Mouse (Mus musculus) midbrain, embryonic 13.5 days (tissue): ENCODE measurements around the gene Hnrnpd. TPM values are rescaled to one million over a fixed set of nuclear protein-coding genes. Genes with fewer than 3 reads are reported as not detected.

ENCODE experiments used
- ATAC-seq: fragments of 200-750 bp; cut with Nextera tagmentation; 2 replicates; pipeline ENCODE4 v1.8.0; 2017; ENCODE audit warnings: mild to moderate bottlenecking, moderate TSS enrichment, moderate library complexity
- H3K27ac ChIP-seq: fragments of 300-500 bp; sonication (generic); 2 replicates; pipeline ENCODE4 v1.5.1; 2015; ENCODE audit warnings: inconsistent platforms, mild to moderate bottlenecking, moderate library complexity
- H3K27me3 ChIP-seq: fragments of 300-500 bp; sonication (generic); 2 replicates; pipeline ENCODE4 v1.6.1; 2015; ENCODE audit warnings: mild to moderate bottlenecking, inconsistent platforms
- H3K36me3 ChIP-seq: fragments of 300-500 bp; sonication (generic); 2 replicates; pipeline ENCODE4 v1.6.1; 2015; ENCODE audit warnings: mild to moderate bottlenecking, inconsistent platforms
- H3K4me1 ChIP-seq: fragments of 300-500 bp; sonication (generic); replicated peaks from 2 replicates; pipeline ENCODE4 v1.6.1; 2015; ENCODE audit warnings: inconsistent platforms
- H3K4me2 ChIP-seq: fragments of 300-500 bp; sonication (generic); replicated peaks from 2 replicates; pipeline ENCODE4 v1.6.1; 2015; ENCODE audit warnings: moderate library complexity, mild to moderate bottlenecking, inconsistent platforms
- H3K4me3 ChIP-seq: fragments of 300-500 bp; sonication (generic); replicated peaks from 2 replicates; pipeline ENCODE4 v1.5.1; 2015; ENCODE audit warnings: mild to moderate bottlenecking, inconsistent platforms
- H3K9ac ChIP-seq: fragments of 300-500 bp; sonication (generic); replicated peaks from 2 replicates; pipeline ENCODE4 v1.6.1; 2015; ENCODE audit warnings: mild to moderate bottlenecking, inconsistent platforms
- H3K9me3 ChIP-seq: fragments of 300-500 bp; sonication (generic); 2 replicates; pipeline ENCODE4 v1.6.1; 2016; ENCODE audit warnings: mild to moderate bottlenecking, inconsistent platforms
- WGBS: fragments of 180-500 bp; shearing (Covaris S2); methylation state at CpG from one replicate; pipeline ENCODE4 v1.1.7; 2015; 5-methylcytosine and 5-hydroxymethylcytosine counted together
- polyA plus RNA-seq: library from polyadenylated mRNA; unstranded; fragments of >200 nt; fragmentation: Nextera tagmentation; extraction: Ambion mirVana; gene quantifications from 2 replicates; pipeline ENCODE4 v1.2.1, GENCODE M21; 2015

Gene Hnrnpd
- polyA plus RNA-seq, 1 experiment from 2014 or later: 217 TPM

DNA sequence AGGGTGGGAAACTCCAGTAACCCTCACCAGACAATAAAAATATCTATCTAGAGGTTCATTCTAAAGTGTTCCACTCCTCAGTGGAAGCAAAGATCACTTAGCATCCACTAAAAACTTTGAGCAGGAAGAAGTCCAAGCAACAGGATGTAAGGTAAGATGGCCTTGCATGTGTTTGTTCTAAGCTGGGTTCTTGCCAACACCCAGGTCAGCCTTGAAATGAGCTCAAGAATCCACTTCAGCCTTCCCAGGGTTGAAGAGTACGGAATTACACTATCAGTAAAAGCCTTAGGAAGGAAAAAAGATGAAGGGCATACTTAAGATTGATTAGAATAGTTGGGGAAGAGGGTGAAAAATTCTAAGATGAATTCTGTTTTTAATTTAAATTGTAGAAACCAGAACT is 20.1 kb downstream of the Hnrnpd start:
- Histone ChIP-seq H3K27me3 (no peaks in the 10 kb centered on the region), H3K4me1 (peaks cover 5% of the 10 kb centered on the region), H3K9ac (no peak overlapping the region), H3K4me3 (no peak overlapping the region), H3K4me2 (no peak overlapping the region), H3K9me3 (no peaks in the 10 kb centered on the region), H3K27ac (no peak overlapping the region), H3K36me3 (peaks cover 34% of the 10 kb centered on the region)
- ATAC-seq: no peak
- WGBS: 89% methylated on average over 1 of the region's 1 CpGs

DNA sequence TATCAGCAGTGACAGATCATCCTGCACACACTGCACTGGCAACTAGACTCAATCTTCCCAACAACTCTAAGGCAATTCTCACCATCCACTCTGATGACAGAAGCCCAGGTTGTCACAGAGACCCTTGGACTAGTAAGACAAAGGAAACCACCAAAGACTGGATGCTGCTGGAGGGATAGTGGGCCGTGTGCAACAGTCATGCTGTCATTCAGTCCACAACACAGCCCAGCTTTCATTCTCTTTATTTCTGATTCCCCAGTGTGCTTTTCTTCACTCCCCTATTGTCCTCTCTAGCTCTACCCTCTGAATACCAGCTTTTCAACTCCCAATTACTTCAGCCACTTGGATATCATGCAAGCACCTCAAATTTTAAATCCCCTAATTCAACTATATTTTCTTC is 24.9 kb downstream of the Hnrnpd start:
- ATAC-seq: peak; percentile 65
- Histone ChIP-seq H3K27ac (peak overlapping the region; percentile 10; the same call in 1 of the 2 replicates), H3K4me2 (no peak overlapping the region), H3K4me3 (no peak overlapping the region), H3K4me1 (peaks cover 8% of the 10 kb centered on the region), H3K27me3 (no peaks in the 10 kb centered on the region), H3K9ac (no peak overlapping the region), H3K36me3 (peaks cover 17% of the 10 kb centered on the region; the same call in 1 of the 2 replicates), H3K9me3 (no peaks in the 10 kb centered on the region)
- WGBS: 10% methylated on average over 1 of the region's 1 CpGs

DNA sequence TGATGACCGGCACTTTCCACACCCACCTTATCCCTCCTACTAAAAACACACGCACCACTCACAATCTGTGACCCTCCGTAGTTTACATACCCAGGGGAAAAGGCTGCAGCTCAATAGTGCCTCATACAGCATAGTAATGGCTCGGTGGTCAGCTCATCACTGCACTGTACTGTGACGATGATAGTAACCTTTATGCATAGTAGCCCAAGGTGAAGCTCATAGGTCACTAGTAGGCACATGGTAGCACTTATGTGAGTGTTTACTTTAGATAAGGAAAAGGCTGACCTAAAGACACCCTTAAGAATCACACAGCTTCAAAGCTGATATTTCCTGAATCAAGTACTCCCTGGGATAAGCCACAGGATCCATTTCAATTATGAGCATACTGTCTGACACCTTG is 26.2 kb downstream of the Hnrnpd start:
- Histone ChIP-seq H3K27me3 (no peaks in the 10 kb centered on the region), H3K36me3 (peaks cover 10% of the 10 kb centered on the region; the same call in 1 of the 2 replicates), H3K4me1 (peaks cover 8% of the 10 kb centered on the region), H3K9ac (no peak overlapping the region), H3K4me3 (no peak overlapping the region), H3K4me2 (no peak overlapping the region), H3K27ac (no peak overlapping the region), H3K9me3 (no peaks in the 10 kb centered on the region)
- WGBS: 90% methylated on average over 5 of the region's 5 CpGs
- no peak for ATAC-seq

DNA sequence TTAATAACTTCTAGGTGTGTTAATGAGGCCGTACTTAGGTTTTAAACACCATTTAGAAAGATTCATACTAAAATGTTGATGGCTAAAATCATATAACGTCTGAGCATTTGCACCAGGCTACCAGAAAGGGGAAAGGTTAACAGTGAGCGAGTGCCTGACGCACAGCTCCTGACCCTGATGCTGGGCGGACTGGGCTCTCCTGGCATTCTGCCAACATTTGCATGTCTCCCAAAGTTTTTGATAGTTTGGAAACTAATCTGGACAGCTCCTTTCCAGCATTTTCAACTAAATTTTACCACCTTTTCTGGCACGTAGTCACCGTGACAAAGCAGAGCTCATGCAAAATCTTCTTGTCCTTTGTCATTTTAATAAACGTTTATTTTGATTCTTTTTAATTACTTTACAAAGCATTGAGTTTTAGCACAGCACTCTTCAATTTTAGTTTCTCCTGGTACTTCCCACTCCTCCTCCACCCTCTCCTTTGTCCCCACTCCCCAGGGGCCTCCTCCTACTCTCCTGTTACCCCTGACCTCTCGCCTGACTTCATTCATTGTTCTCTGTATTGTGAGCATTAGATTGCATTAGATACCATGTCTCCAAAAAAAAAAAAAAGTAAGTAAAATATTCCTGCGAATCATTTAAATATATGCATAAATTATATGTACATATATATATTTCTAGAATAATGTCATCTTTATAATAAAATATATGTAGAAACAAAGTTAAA is 36.8 kb downstream of the Hnrnpd start:
- no peak overlapping the region for H3K27ac ChIP-seq
- WGBS: 41% methylated on average over 10 of the region's 10 CpGs
- H3K4me3 ChIP-seq: no peak overlapping the region
- H3K9me3 ChIP-seq: 0 out of 2 replicates have a peak, but pooled peaks cover 8% of the 10 kb centered on the region
- H3K4me2 ChIP-seq: no peak overlapping the region
- H3K9ac ChIP-seq: no peak overlapping the region
- no peaks in the 10 kb centered on the region for H3K4me1 ChIP-seq
- no peak for ATAC-seq
- H3K36me3 ChIP-seq: peaks cover 15% of the 10 kb centered on the region
- no peaks in the 10 kb centered on the region for H3K27me3 ChIP-seq

DNA sequence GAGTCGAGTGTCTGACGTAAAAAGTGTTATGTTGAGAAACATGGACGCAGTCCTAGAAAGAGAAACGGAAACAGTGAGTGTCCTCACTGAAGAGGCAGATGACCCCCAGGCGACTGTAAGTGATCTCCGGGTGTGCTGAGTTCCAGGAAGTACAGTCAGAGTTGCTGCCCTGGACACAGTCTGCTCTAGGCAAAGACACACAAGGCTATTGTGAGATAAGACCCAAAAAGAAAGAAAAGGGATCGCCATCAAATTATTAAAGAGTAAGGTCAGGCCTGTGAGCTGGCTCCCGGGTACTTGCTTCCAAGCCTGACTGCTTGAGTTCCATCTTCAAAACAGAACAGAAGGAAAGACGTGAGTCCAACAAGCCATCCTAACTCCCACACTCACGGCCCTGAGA is 37.5 kb downstream of the Hnrnpd start:
- no peak overlapping the region for H3K9ac ChIP-seq
- ATAC-seq: no peak

DNA sequence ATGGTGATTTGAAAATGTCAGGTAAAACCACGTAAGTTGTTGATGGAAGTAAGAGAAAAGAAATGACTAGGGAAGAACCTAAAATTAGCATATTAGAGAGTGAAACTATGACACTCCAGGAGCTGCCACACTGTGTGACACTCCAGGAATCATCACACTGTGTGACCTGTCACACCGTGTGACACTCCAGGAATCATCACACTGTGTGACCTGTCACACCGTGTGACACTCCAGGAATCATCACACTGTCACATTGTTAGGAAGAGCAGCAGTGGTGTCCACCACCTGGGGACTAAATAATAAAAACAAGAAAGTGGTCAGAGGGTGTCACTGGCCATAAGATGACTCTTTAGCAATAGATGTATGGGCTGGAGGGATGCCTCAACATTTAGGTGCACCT is 39.3 kb downstream of the Hnrnpd start:
- Histone ChIP-seq H3K9ac (no peak overlapping the region), H3K4me2 (no peak overlapping the region), H3K27me3 (no peaks in the 10 kb centered on the region), H3K9me3 (0 out of 2 replicates have a peak, but pooled peaks cover 7% of the 10 kb centered on the region), H3K4me3 (no peak overlapping the region), H3K4me1 (no peaks in the 10 kb centered on the region), H3K36me3 (no peaks in the 10 kb centered on the region), H3K27ac (no peak overlapping the region)
- ATAC-seq: no peak
- 85% methylated on average over 3 of the region's 3 CpGs for WGBS

More for the DNA sequence above, 37.5 kb downstream of the Hnrnpd start:
- H3K9me3 ChIP-seq: 0 out of 2 replicates have a peak, but pooled peaks cover 8% of the 10 kb centered on the region
- H3K36me3 ChIP-seq: peaks cover 15% of the 10 kb centered on the region
- no peaks in the 10 kb centered on the region for H3K4me1 ChIP-seq
- no peaks in the 10 kb centered on the region for H3K27me3 ChIP-seq
- no peak overlapping the region for H3K4me2 ChIP-seq
- H3K27ac ChIP-seq: no peak overlapping the region
- H3K4me3 ChIP-seq: no peak overlapping the region
- 89% methylated on average over 10 of the region's 10 CpGs for WGBS

DNA sequence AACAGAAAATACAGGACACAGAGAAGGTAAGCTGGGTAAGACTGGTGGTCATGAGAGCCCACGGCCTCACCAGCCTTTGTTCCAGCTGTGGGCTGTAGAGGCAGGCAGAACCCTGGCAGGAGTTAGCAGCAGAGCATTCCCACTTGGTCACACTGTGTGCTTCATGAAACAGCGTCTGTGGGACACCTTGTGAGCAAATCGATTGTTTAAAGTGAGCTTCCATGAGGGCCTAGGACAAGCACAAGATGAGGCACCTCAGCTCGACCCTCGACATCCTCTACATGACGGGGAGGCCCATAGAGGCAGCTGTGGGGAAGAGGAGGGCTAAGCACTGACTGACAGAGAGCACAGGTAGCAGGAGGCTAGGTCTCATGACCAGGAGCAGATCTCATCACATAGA is 46.8 kb downstream of the Hnrnpd start:
- Histone ChIP-seq H3K4me1 (no peaks in the 10 kb centered on the region), H3K36me3 (no peaks in the 10 kb centered on the region), H3K27ac (no peak overlapping the region), H3K9ac (no peak overlapping the region), H3K27me3 (no peaks in the 10 kb centered on the region), H3K4me2 (no peak overlapping the region), H3K9me3 (no peaks in the 10 kb centered on the region), H3K4me3 (no peak overlapping the region)
- WGBS: 85% methylated on average over 6 of the region's 6 CpGs
- ATAC-seq: no peak

DNA sequence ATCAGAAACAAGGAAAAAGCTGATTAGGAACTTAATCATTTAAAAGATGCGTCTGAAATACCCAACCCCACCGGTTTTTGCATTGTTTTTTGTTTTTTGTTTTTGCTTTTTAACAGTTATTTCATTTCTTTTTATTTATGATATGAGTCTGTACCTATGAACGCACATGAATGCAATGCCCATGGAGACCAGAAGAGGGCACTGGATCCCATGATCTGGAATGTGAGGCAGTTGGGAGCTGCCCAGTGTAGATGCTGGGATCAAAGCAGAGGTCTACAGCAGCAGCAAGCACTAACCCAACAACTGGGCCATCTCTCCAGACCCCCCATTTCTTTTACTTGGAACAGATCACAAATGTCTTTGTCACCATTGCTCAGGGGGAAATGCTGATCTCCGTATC is 50.8 kb downstream of the Hnrnpd start:
- H3K27ac ChIP-seq: no peak overlapping the region
- ATAC-seq: no peak
- no peaks in the 10 kb centered on the region for H3K4me1 ChIP-seq
- no peaks in the 10 kb centered on the region for H3K27me3 ChIP-seq
- no peaks in the 10 kb centered on the region for H3K9me3 ChIP-seq
- no peak overlapping the region for H3K9ac ChIP-seq
- WGBS: 53% methylated on average over 4 of the region's 4 CpGs
- H3K4me2 ChIP-seq: no peak overlapping the region
- no peaks in the 10 kb centered on the region for H3K36me3 ChIP-seq
- no peak overlapping the region for H3K4me3 ChIP-seq

DNA sequence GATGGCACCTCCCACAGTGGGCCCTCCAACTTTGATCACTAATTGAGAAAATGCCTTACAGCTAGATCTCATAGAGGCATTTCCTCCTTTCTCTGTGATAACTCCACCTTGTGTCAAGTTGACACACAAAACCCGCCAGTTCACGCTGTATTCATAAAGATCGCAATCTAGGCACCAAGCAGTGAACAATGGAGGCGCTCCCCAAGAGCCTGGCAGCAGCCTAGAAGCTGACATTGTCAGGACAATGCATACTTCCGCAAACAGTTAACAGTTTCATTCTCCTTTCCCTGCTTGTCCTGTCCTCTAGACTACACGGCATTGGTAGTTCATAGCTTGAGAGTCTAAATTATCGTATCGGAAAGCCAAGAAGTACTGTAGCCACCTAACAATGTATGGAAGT is 56.7 kb downstream of the Hnrnpd start:
- Histone ChIP-seq H3K36me3 (no peaks in the 10 kb centered on the region), H3K4me3 (no peak overlapping the region), H3K4me2 (no peak overlapping the region), H3K27me3 (no peaks in the 10 kb centered on the region), H3K9ac (no peak overlapping the region), H3K4me1 (no peaks in the 10 kb centered on the region), H3K9me3 (no peaks in the 10 kb centered on the region), H3K27ac (no peak overlapping the region)
- ATAC-seq: no peak
- WGBS: 79% methylated on average over 8 of the region's 8 CpGs

DNA sequence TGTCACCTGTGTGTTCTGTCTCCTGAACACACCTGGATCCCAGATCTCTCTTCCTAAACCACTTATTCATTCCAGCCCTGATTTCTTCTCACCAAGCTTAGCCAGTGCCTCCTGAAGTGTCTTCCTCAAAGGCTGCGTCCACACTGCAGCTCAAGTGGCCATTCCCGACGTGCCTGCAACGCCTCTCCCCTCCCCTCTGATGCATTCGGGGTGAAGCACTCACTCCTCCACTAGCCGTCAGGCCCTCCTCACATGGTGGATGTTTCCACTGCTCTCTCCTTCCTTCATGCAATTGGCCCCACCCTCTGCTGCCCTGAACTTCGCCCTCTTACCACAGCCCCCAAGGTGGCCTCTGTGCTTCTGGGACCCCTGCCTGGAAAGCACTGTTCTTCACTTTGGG is 63.2 kb downstream of the Hnrnpd start:
- no peak for ATAC-seq
- WGBS: 49% methylated on average over 7 of the region's 7 CpGs
- no peak overlapping the region for H3K27ac ChIP-seq

DNA sequence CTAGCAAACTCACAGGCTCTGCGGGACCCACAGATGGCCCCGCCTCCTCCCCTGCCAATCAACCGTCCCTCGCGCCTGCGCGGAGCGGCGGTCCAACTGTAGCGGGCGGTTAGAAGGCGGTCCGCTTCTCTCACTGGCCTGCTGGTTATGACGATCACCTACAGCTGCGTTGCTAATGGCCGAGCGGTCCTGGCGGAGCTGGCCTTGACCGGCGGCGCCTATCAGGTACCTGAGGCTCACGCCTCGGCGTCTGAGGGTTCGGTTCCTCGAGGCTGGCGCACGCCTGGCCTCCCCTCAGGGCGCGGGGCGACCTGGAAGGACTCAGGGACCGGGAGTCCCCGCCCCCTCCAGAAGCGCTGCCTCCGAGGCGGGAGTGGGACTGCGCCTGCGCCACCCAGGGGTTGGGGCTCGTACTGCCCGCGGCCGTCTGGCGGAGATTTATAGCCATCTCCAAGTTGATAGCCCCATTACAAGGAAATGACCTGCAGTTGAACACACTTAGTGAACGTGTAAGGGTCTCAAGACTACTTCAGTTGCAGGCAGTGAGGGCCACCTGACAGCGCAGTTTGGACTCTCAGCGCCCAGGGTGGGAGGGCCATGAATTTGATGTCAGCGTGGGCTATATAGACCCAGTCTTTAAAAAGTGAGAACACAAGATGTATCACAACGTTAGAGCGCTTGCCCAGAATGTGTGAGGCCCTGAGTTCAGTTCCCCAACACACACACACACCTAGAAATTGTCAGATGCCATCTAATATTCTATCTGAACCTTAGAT is 72.4 kb downstream of the Hnrnpd start, which contains the start of gene Vamp9:
Gene Vamp9 (plus strand): TSS at position 74 of the 776 bp plus-strand sequence.
- Histone ChIP-seq H3K9ac (peak within 1 kb of the TSS; percentile 72), H3K4me2 (peak within 1 kb of the TSS; percentile 60), H3K27ac (peak within 1 kb of the TSS; percentile 75), H3K36me3 (no peaks in the 10 kb centered on the region), H3K9me3 (no peaks in the 10 kb centered on the region), H3K4me1 (no peaks in the 10 kb centered on the region), H3K27me3 (0 out of 2 replicates have a peak, but pooled peaks cover 3% of the 10 kb centered on the region), H3K4me3 (peak within 1 kb of the TSS; percentile 60)
- ATAC-seq: peak; percentile 100
- WGBS: 5% methylated on average over 49 of the region's 49 CpGs

More for the DNA sequence above, 63.2 kb downstream of the Hnrnpd start:
- H3K9me3 ChIP-seq: no peaks in the 10 kb centered on the region
- H3K9ac ChIP-seq: no peak overlapping the region
- H3K4me1 ChIP-seq: no peaks in the 10 kb centered on the region
- no peaks in the 10 kb centered on the region for H3K36me3 ChIP-seq
- H3K27me3 ChIP-seq: no peaks in the 10 kb centered on the region
- H3K4me2 ChIP-seq: no peak overlapping the region
- H3K4me3 ChIP-seq: no peak overlapping the region
